Mouse (Mus musculus): Measurements from ENCODE around the gene Vmn1r100. TPM values are rescaled to one million over a fixed set of nuclear protein-coding genes. Genes with fewer than 3 reads are reported as not detected.

Vmn1r100 gene
- polyA plus RNA-seq (2012; fragmentation: generic; extraction: Trizol), result not detected

GRCm38 (mm10) chr7:20417642-20418041, at the start of gene Vmn1r100:
TSS of gene Vmn1r100 (plus strand) at chr7:20417942.

GRCm38 (mm10) chr7:20375310-20375709, 42.4 kb upstream of the Vmn1r100 start, which contains the start of gene Gm5728:
TSS of gene Gm5728 (minus strand) at chr7:20375410.

GRCm38 (mm10) chr7:20442493-20442892, 24.8 kb downstream of the Vmn1r100 start, which contains the start of gene Vmn1r101:
TSS of gene Vmn1r101 (minus strand) at chr7:20442593.

Other genes starting within 250 kb of the Vmn1r100 start
- not detected for gene Vmn1r94, start 249.6 kb upstream of the Vmn1r100 start, polyA plus RNA-seq (2012; fragmentation: generic; extraction: Trizol)
- not detected for gene Vmn1r95, start 224.2 kb upstream of the Vmn1r100 start, polyA plus RNA-seq (2012; fragmentation: generic; extraction: Trizol)
- not detected for gene Gm6164, start 212.3 kb upstream of the Vmn1r100 start, polyA plus RNA-seq (2012; fragmentation: generic; extraction: Trizol)
- gene Gm4498, start 184.1 kb upstream of the Vmn1r100 start, polyA plus RNA-seq (2012; fragmentation: generic; extraction: Trizol), result not detected
- not detected for gene Gm5890, start 155.1 kb upstream of the Vmn1r100 start, polyA plus RNA-seq (2012; fragmentation: generic; extraction: Trizol)
- gene Gm4133, start 83.9 kb upstream of the Vmn1r100 start, polyA plus RNA-seq (2012; fragmentation: generic; extraction: Trizol), result not detected
- gene Gm5728, start 42.5 kb upstream of the Vmn1r100 start, polyA plus RNA-seq (2012; fragmentation: generic; extraction: Trizol), result not detected
- not detected for gene Vmn1r101, start 24.7 kb downstream of the Vmn1r100 start, polyA plus RNA-seq (2012; fragmentation: generic; extraction: Trizol)
- not detected for gene Gm10670, start 57.0 kb downstream of the Vmn1r100 start, polyA plus RNA-seq (2012; fragmentation: generic; extraction: Trizol)
- not detected for gene Vmn1r103, start 92.6 kb downstream of the Vmn1r100 start, polyA plus RNA-seq (2012; fragmentation: generic; extraction: Trizol)
- gene Vmn1r104, start 115.9 kb downstream of the Vmn1r100 start, polyA plus RNA-seq (2012; fragmentation: generic; extraction: Trizol), result not detected
- gene Gm5726, start 127.8 kb downstream of the Vmn1r100 start, polyA plus RNA-seq (2012; fragmentation: generic; extraction: Trizol), result not detected
- gene Gm4141, start 158.3 kb downstream of the Vmn1r100 start, polyA plus RNA-seq (2012; fragmentation: generic; extraction: Trizol), result not detected
- not detected for gene Gm4513, start 181.1 kb downstream of the Vmn1r100 start, polyA plus RNA-seq (2012; fragmentation: generic; extraction: Trizol)